Mouse (Mus musculus) G1E-ER4 (cell line): ENCODE measurements around the gene Myo1b. TPM values are rescaled to one million over a fixed set of nuclear protein-coding genes. Genes with fewer than 3 reads are reported as not detected.

Source experiments
- GATA1 ChIP-seq: IDR thresholded peaks from one replicate; pipeline ENCODE4 v1.8.0; 2012; ENCODE audit warnings: low read length, inconsistent platforms
- polyA plus RNA-seq: library from polyadenylated mRNA; stranded (reverse); fragments of >175 nt; gene quantifications from 2 replicates; pipeline ENCODE4 v1.2.3, GENCODE M21; 2012

Gene Myo1b
- polyA plus RNA-seq, 1 experiment, result not detected

DNA sequence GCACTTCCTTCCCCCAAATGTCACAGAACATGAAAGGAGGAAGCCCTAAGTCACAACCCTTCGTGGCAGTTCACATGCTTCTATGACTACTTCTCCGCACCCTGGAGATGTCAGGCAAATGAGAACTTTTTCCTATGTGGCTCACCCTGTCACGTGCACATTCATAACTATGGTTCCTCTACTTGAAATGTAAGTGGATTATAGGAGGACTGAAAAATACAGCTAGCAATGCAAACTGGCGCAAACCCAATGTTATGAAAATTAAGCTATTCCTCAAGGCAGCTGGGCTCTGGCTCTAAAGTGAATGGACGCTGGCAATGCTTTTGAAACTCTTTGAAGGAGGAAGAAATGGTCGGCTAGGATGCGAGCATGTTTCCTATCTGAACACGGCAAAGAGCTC lies 8.1 kb downstream of the Myo1b start:
- TF ChIP-seq GATA1, result no peak

DNA sequence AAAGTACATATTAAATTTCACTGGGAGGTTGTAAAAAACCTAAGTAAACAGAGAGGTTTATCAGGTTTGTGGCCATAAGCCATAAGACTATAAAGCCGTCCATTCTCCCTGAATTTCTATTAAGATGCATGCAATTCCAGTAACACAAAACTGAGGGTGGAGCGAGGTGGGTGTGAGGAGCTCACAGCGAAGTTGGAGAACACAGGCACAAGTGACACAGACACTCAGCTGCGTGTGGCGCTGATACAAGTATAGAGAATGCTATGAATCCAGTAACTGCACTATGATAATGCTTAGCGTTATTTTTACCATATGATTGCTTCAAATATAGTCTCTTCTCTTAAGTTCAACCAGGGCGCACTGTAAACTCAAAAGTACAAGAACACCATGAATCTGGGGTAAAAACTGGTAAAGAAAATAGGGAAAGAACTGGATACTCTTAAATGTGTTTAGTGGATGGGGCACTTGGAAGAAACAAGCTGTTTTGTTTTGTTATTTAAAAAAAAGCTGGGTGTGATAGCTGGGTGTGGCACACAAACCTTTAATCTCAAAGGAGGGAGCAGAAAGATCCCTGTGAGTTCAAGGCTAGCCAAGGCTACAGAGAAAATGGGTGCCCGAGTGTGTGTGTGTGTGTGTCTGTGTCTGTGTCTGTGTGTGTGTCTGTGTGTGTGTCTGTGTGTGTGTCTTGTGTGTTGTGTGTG lies 9.5 kb downstream of the Myo1b start:
- TF ChIP-seq GATA1, result no peak

DNA sequence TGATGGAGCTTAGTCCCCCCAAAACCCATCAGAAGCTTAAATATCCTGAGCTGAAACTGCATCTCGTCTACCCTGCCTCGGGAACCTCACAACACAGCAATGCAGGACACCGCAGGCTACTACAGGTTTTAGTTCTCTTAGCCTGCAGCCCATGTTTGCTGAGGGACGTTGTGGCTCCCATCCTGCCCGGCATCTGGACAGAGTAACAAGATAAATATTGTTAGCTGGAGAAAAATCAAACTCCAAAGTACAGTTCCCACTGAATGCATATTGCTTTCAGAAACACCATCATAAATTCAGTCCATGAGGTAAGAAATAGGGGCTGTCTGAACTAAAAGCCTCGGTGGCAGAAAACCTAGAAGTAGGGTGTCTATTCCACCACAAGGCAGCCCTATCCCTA lies 10.8 kb downstream of the Myo1b start:
- no peak for TF ChIP-seq GATA1

DNA sequence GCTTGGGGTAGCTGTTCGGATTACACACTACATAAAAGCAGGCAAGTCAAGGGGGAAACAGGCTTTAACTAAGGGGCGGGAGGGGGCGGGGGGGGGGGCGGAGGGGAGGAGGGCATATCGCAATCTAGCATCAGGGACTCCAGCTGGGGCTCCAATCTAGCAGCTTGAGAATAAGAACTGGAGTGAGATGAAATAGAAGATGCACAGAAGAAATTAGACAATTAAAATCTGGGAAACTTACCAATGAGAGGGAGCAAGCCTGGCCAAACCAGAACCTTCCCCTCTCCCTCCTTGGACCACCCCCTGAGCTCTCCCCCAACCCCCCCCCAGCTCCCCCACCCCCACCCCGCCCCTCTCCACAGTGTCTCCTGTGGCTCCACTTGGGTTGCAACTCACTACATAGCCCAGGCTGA lies 18.7 kb downstream of the Myo1b start:
- no peak for TF ChIP-seq GATA1

DNA sequence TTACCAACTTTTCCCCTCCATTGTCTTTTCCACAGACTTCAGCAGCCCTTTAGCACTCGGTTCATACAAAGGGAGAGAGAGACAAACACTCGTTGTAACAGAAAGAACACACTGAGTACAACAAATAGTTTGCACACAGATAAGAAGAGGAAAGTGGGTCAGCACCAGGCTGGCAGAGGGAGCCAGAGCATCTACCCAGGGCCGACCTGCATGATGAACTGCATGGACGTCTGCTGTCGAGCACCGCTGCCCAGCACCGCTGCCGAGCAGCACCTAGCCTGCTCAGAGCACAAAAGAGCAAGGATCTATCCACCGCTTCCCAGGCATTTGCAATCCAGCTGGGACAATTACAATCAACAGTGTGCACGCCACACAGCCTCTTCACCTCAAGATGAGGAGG lies 19.9 kb downstream of the Myo1b start:
- no peak for TF ChIP-seq GATA1

DNA sequence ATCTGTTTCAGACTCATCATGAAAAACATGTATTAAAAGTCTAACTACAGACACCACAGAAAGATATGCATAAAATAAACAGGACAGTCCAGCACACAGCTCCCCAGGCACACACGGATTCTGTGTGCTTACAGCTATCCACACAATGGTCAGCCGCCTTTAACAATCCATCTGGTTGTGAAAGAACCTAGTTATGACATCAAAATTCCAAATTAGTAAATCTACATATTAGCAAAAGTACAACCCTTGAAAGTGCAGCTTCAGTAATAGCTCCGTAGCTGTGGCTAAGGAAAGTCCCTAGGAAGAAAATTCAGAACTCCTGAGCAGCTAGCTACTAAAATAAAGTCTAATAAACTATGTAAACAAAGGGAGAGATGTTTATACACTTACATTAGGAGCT lies 21.1 kb downstream of the Myo1b start:
- no peak for TF ChIP-seq GATA1

DNA sequence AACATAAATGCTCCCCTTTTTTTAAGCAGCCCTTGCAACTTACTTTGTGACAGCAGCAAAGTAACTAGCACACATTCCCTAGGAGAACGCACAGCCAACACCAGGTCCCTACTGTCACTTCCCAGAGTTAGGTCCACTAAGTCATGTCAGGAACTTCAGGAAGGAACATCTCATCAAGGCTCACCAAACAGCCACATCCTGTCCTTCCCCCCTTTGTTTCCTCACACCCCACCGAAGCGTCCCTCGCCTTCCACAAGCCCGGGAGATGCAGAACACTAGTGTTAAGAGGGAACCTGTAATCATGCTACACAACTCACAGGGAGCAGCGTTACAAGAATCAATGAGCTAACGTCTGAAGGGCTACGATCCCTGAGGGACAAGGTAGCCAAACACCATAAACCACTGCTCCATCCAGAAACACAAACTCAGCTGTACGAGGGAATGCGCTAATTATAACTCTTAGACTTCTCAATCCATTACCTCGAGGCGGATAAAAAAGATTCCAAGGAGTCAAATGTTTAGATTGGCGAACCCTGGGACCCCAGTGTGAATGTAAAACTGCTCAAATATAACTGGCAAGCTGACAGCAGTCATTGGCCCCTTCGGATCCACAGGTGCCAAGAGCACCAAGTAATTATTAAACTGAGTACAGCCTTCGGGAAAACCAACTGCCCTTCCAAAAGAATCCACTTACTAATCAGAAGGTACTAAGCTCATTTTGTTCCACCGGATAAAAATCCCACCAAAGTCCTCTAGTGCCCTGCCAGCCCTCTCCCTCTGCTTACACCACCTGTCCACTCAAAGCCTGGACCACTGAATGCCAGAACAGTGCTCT lies 22.1 kb downstream of the Myo1b start:
- TF ChIP-seq GATA1, result no peak

DNA sequence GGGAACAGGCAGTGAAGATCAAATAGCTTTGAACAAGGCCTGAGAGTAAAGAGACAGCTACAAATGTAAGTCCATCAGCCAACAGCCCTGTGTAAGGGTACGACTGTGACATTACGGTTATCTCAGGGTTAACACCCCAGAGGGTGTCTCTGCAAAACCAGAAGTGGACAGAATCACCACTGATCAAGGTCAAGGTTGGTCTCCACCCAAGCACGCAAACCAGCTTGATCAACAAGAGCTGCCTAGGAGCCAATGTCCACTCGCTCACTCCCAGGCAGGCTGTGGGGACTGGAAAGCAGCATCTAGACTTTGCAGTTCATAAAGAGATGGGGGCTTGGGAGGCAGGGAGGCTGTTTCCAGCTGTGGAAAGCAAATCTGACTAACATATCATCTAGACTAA lies 23.9 kb downstream of the Myo1b start:
- no peak for TF ChIP-seq GATA1

DNA sequence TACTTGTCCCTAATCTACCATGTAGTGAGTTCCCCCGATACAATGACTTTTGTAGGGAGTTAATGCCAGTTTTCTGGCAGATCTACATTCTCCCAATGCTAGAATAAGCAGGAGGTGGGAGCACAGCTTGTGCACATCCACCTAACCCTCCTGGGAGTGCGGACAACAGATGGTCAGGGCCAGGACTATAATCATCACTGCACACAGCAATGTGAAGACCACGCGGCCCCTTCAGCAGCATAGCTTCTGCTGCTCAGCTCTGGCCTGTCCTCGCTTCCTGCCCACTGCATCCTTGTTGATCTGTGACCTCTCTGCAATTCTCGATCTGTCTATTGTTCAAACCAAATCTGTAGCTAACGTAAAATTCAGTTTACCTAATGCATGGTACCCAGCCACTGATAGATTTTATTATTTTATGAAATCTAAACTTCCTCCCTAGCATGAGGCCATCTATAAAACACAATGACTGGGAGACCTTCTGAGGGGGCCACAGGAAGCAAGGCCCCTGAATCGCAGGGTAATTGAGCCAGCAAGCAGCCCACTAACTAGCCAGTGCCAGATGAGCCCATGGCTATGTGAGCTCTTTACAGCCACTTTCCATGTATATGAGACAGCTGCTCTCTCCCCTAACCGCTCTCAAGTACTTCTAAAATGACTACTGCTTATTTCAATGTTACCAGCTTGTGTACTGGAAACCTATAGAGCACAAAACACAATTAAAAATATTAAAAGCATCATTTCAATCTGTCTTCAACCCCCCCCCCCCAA lies 27.6 kb downstream of the Myo1b start:
- no peak for TF ChIP-seq GATA1

DNA sequence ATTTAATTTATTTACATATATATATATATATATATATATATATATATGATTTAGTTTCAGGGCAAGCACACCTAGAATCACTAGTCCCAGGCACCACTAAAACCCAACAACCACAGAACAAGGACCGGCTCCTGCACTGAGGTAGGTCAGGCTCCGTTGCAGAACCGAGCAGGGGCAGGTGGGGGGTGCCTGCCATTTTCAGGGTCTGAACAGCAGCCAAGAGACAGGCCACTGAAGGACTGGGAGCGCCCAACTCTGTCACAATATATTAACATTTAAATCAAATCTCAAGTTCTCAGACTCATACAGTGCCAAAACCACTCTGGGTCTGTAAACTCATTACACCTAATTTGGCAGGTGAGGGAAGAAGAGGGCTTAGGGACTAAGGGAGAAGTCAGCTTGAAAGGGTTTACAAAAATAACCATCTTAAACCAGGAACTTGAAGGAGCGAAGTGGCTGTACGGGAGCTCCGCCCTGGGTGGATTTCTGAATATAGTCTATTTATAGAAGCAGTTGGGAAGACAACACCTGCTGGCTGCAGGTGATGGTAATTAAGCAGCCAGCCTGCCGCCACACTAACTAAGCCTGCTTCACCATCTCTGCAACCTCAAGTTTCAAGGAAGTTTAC lies 30.4 kb downstream of the Myo1b start:
- no peak for TF ChIP-seq GATA1

DNA sequence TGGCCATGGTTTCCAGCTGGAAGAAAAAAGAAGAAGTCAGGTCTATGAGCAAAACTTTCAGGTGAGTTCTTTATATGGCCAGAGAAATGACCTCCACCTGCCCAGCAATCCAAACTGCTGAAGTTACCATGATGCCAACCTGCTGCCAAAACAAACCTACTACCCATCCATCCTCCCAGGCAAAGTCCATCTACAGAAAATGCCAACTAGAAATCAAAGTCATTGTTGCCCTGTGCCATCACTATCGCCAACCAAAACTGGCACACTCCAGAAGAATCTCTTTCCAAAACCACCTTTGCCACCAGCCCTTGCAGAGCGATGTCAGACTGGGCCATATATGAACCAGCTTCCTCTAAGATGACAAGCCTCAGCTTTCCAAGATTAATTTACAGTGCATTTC lies 32.7 kb downstream of the Myo1b start:
- no peak for TF ChIP-seq GATA1

DNA sequence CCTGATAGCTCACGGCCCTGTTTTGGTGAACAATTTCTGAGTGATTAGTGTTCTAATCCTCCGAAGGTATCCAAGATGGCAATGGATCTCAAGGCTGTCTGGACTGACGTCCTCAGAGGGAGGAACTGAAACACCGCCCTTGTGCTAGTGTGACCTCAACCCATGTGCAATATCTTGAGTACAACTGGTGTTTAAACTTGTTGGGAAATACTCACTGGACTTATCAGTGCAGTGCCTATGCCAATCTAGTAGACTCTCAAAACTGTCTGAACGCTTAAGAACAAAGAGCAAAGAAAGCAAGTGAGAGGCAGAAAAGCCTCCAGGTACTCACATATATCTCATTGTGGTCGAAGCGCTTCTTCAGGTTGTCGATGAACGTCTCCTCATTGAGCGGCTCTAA lies 33.1 kb downstream of the Myo1b start:
- no peak for TF ChIP-seq GATA1

DNA sequence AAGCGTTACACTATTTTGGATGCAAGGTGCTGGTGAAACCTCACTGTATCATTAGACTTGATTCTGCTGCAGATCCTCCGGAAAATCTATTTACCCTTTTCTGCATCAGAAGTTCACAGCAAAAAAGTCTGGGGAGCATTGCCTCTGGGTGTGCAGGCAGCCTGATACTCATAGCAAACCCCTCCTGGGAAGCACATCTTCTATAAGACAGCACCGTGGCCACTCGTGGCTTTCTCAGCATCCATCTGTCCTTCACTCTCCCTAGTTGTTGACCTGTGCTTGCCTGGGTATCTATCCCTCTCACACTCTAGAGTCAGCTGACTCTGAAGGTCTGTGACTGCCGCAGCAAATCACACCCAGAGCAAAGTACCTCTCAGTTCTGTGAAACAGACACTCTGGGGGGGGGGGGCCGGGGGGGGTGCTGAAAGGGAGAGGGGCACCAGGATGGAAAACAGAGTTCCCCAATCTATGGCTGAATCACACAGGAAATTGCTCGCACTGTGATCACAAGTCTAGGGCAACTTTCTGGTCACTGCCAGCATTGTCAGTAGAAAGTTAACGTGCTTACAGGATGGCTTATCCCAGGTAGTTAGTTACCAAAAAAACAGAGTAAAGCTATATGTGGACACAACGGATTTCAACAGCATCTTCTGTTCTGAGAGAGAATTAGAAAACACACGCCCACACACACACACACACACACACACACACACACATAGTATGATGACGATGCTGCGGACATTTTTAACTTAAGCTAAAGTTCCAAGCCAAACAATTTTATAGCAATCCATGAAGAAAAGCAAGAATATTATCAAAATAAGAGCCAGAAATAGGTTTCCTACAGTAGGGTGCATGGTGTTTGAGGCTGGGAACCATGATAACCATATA lies 35.7 kb downstream of the Myo1b start:
- no peak for TF ChIP-seq GATA1

DNA sequence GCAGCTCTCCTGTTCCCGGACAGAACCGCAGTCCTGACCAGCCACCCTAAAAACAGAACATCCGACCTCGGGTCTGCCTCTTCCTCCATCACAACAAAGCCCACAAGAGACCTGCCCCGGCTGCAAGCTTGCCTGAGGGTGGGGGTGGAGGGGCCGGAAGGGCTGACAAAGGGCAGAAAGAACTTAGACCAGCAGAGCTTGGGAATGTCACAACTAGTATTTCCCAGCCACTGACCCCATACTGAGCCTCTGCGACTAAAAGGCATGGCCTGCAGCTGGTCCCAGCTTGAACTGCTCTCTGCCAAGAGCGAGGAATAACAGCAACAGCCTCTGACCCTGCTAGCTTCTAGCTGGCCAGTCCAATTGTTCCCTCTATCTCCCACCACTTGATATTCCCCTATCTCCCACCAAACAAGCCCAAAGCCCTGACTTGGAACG lies 36.5 kb downstream of the Myo1b start:
- no peak for TF ChIP-seq GATA1

DNA sequence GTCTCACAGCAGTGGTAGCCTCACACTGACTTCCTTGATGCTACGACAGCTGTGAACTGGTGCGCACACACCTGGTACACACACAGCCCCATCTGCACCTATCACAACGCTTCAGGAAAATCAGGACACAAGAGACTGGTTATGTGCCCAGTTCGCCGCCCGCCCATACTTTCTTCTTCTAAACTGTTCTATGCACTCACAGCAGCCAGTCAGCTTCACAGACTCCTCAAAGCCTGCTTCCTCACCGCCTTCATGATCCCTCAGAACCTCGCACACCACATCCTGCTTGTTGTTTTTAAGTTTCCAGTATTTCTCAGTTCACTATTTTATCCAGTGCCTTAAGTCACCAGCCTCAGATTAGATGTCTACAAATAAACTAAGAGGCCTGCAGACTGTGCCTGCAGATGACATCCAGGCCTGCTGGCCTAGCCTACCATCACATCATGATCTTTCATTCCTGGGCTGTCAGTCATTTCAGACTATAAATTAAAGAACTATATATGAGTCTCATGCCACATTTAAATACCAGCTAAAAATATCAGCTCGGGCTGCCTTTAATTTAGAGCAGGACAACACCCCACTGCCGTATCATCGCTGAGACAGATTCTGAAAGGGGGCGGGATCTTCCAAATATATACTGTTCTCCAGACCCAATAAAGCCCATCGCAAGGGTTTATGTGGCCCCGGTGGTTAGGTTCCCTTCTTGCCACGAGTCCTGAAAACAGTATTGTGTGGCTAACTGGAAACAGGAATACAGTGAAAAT lies 40.2 kb downstream of the Myo1b start:
- no peak for TF ChIP-seq GATA1
